Mouse (Mus musculus): Measurements from ENCODE around the gene Med1. TPM values are rescaled to one million over a fixed set of nuclear protein-coding genes. Genes with fewer than 3 reads are reported as not detected.
"Not testable (repeated sequence)": the region's sequence is repeated elsewhere in the genome, so short reads cannot be mapped to it uniquely, and the experiment has no call there.

The Med1 gene
- polyA plus RNA-seq, 1 experiment from 2014 or later = 53.0 TPM

DNA sequence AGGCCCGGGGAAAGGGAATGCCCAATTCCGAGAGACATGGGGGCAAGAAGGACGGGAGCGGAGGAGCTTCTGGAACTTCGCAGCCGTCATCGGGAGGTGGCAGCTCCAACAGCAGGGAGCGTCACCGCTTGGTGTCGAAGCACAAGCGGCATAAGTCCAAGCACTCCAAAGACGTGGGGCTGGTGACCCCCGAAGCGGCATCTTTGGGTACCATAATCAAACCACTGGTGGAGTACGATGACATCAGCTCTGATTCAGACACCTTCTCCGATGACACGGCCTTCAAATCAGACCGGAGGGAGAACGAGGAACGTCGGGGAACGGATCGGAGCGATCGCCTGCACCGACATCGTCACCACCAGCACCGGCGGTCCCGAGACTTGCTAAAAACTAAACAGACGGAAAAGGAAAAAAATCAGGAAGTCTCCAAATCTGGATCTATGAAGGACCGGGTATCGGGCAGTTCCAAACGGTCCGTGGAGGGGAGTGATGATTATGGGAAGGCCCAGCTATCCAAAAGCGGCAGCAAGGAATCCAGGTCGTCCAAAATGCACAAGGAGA, 10.3 kb upstream of the Med1 start:
- no peaks in the 10 kb centered on the region for H3K36me3 ChIP-seq (ENCODE audit: control insufficient read depth, insufficient read depth, low read length)
- no peaks in the 10 kb centered on the region for H3K9me3 ChIP-seq (replicated peaks; ENCODE audit: control insufficient read depth, low read length, poor library complexity, severe bottlenecking)
- peak overlapping the region; percentile 97 for H3K4me3 ChIP-seq (ENCODE audit: low read depth, low read length)
- peak overlapping the region; percentile 99 for H3K27ac ChIP-seq (ENCODE audit: low read length)
- under 1% methylated on average over 37 of the region's 37 CpGs for WGBS
- peak; percentile 55 for ATAC-seq
- H3K4me1 ChIP-seq (ENCODE audit: control insufficient read depth, insufficient read depth, low read length) = peaks cover 28% of the 10 kb centered on the region
- H3K4me2 ChIP-seq (ENCODE audit: low read length) = peak overlapping the region; percentile 84
- no peaks in the 10 kb centered on the region for H3K27me3 ChIP-seq (ENCODE audit: control insufficient read depth, insufficient read depth, low read depth, low read length)
- H3K9ac ChIP-seq (ENCODE audit: low read depth, low read length) = peak overlapping the region; percentile 99

DNA sequence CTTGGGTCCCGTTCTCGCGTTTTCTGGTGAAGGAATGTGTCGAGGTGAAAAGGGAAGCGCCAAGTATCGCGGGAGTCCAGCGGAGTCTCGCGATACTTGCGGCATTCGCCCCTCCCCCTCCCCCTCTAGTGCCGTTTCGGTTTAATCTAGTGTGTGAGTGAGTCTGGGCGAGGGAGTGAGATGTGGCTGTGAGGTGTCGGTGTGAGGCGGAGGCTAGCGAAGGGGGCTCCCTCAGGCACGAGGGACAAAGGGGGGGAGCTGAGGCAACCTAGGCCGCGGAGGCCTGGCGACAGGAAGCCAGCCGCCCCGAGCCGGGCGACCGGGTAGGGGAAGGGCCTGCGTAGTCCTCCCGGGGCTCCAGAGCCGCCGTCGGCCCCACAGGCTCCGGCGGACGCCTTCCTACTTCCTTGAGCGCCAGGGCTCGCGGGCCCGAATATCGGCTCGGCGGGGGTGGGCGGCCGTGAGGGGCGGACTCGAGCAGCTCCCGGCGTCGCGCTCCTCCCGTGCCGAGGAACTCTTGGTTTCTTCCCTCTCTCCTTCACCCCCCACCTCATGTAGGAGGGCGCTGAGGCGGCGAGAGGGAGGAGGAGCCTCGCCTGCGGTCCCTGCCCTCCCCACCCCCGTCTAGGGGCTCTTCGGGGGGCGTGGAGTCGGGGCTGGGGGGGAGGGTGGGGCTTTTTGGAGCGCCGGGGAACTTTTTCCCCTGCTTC, 9.7 kb upstream of the Med1 start, which contains the start of gene Cdk12:
Gene Cdk12 (plus strand): TSS at position 419 of the 710 bp plus-strand sequence.
- Histone ChIP-seq H3K36me3 (ENCODE audit: control insufficient read depth, insufficient read depth, low read length) (no peaks in the 10 kb centered on the region), H3K27me3 (ENCODE audit: control insufficient read depth, insufficient read depth, low read depth, low read length) (no peaks in the 10 kb centered on the region), H3K4me2 (ENCODE audit: low read length) (peak within 1 kb of the TSS; percentile 84), H3K9me3 (replicated peaks; ENCODE audit: control insufficient read depth, low read length, poor library complexity, severe bottlenecking) (no peaks in the 10 kb centered on the region), H3K4me3 (ENCODE audit: low read depth, low read length) (peak within 1 kb of the TSS; percentile 97), H3K4me1 (ENCODE audit: control insufficient read depth, insufficient read depth, low read length) (peaks cover 22% of the 10 kb centered on the region), H3K9ac (ENCODE audit: low read depth, low read length) (peak within 1 kb of the TSS; percentile 99), H3K27ac (ENCODE audit: low read length) (peak within 1 kb of the TSS; percentile 99)
- ATAC-seq = peak; percentile 95
- 0% methylated on average over 42 of the region's 63 CpGs for WGBS

DNA sequence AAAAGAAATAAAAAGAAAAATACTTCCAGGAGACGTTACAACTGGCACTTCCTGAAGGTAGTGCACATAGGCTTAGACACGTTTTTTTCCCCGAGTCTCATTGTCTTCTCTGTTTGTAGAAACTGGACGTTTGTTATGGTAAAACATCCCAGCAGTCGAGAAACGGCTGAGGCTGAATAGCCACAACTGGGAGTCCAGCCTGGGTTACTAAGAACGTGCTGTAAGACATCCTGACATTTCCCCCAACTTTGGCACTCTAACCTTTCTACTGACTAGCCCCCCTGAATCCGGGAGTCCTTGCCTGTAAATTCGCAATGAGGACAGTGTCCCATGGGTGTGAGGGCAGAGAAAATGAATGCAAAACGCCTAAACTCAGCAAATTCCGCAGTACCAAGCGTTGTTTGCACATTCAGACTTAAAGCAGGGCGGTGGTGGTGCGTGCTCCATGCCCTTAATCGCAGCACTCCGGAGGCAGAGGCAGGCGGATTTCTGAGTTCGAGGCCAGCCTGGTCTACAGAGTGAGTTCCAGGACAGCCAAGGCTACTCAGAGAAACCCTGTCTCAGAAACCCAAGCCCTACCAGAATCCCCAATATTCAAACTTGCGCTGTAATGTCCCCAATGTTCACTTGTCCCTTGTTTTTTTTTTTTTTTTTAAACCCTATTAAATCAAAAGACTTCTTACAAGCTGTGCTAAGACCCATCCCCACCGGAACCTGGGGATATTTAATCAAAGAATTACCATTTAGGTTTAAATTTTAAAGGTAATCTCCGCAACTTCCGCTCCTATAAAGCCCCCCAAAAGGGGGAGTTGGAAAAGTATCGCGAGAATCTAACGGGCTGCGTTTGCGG, 8.9 kb upstream of the Med1 start:
- H3K27me3 ChIP-seq (ENCODE audit: control insufficient read depth, insufficient read depth, low read depth, low read length) = no peaks in the 10 kb centered on the region
- WGBS = under 1% methylated on average over 27 of the region's 27 CpGs
- peak; percentile 10; the same call in 1 of the 2 replicates for ATAC-seq

DNA sequence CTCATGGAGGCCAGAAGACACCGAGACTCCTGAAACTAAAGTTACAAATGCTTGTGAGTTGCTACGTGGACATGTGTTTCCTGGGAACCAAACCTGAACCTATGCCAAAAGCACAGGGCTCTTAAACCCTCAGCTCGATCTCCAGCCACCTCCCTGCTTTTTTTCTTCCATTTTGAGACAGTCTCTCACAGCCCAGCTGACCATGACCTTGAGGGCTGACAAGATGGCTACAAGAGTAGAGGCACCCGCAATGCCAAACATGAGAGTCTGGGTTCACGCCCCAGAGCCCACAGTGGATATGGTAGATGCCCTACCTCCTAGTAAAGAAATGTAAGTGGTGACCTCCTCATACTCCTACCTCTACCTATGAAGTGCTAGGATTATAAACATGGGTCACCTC, 2.3 kb downstream of the Med1 start:
- H3K27ac ChIP-seq (ENCODE audit: low read length) = no peak overlapping the region
- 88% methylated on average over 5 of the region's 5 CpGs for WGBS
- H3K9me3 ChIP-seq (replicated peaks; ENCODE audit: control insufficient read depth, low read length, poor library complexity, severe bottlenecking) = no peaks in the 10 kb centered on the region
- H3K4me1 ChIP-seq (ENCODE audit: control insufficient read depth, insufficient read depth, low read length) = peaks cover 15% of the 10 kb centered on the region
- H3K4me3 ChIP-seq (ENCODE audit: low read depth, low read length) = no peak overlapping the region
- no peak for ATAC-seq
- H3K36me3 ChIP-seq (ENCODE audit: control insufficient read depth, insufficient read depth, low read length) = peaks cover 10% of the 10 kb centered on the region; the same call in 1 of the 2 replicates
- H3K4me2 ChIP-seq (ENCODE audit: low read length) = no peak overlapping the region
- H3K27me3 ChIP-seq (ENCODE audit: control insufficient read depth, insufficient read depth, low read depth, low read length) = no peaks in the 10 kb centered on the region
- no peak overlapping the region for H3K9ac ChIP-seq (ENCODE audit: low read depth, low read length)

More for the DNA sequence above, 8.9 kb upstream of the Med1 start:
- H3K4me2 ChIP-seq (ENCODE audit: low read length) = peak overlapping the region; percentile 82
- H3K27ac ChIP-seq (ENCODE audit: low read length) = peak overlapping the region; percentile 77
- no peaks in the 10 kb centered on the region for H3K36me3 ChIP-seq (ENCODE audit: control insufficient read depth, insufficient read depth, low read length)
- H3K4me1 ChIP-seq (ENCODE audit: control insufficient read depth, insufficient read depth, low read length) = peaks cover 18% of the 10 kb centered on the region
- peak overlapping the region; percentile 75 for H3K9ac ChIP-seq (ENCODE audit: low read depth, low read length)
- H3K4me3 ChIP-seq (ENCODE audit: low read depth, low read length) = peak overlapping the region; percentile 97
- H3K9me3 ChIP-seq (replicated peaks; ENCODE audit: control insufficient read depth, low read length, poor library complexity, severe bottlenecking) = no peaks in the 10 kb centered on the region

DNA sequence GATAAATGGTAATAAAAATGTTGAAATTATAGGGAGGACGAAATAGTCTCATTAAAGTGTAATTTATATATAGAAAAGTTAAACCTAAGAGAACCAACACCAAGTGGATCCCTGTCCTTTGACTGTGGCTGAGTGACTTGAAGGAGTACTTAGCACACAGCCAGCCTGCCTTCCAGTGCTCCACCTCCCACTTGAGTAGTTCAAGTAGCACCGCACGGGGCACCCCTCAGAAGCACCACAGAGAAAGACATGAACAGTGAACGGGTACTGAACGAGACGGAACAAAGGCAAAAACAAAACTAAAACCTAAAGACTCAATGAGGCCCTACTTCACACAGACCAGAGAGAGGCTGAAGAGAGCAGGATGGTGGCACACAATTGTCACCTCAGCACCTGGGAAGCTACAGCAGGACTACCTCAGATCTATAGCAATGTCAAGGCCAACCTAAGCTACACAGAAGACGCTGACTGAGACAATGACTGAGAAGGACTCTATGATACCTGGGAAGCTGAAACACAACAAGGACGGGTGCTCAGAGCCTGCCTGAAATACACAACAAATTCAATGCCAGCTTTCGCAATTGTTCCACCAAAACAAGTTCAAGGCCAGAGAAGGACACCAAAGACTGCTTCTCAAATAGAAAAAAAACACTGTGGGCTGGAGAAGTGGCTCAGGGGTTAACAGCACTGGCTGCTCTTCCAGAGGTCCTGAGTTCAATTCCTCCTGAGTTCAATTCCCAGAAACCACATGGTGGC, 5.3 kb downstream of the Med1 start:
- H3K9ac ChIP-seq (ENCODE audit: low read depth, low read length) = no peak overlapping the region
- no peak overlapping the region for H3K4me2 ChIP-seq (ENCODE audit: low read length)
- H3K27me3 ChIP-seq (ENCODE audit: control insufficient read depth, insufficient read depth, low read depth, low read length) = no peaks in the 10 kb centered on the region
- H3K4me1 ChIP-seq (ENCODE audit: control insufficient read depth, insufficient read depth, low read length) = peaks cover 12% of the 10 kb centered on the region
- no peak overlapping the region for H3K27ac ChIP-seq (ENCODE audit: low read length)
- peaks cover 23% of the 10 kb centered on the region for H3K36me3 ChIP-seq (ENCODE audit: control insufficient read depth, insufficient read depth, low read length)
- WGBS = 92% methylated on average over 9 of the region's 9 CpGs
- no peak for ATAC-seq
- H3K4me3 ChIP-seq (ENCODE audit: low read depth, low read length) = no peak overlapping the region
- H3K9me3 ChIP-seq (replicated peaks; ENCODE audit: control insufficient read depth, low read length, poor library complexity, severe bottlenecking) = no peaks in the 10 kb centered on the region

DNA sequence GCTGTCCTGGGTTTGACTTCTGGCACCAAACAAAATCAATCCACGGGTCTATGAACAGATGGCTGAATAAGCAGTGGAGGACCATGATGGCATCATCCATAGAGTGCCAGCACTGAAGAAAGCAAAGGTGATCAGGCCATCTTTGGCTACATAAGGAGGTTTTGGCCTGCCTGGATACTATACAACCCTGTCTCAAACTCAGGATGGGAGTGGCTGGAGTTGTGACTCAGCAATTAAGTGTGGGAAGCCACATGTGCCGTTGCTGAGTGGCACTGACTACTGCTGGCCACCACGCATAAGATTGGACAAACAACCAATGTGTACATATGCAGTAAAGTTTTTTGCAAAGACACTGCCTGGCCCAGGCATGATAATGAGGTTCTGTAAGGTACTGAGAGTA, 10.9 kb downstream of the Med1 start:
- H3K4me3 ChIP-seq (ENCODE audit: low read depth, low read length); H3K4me1 ChIP-seq (ENCODE audit: control insufficient read depth, insufficient read depth, low read length); H3K27me3 ChIP-seq (ENCODE audit: control insufficient read depth, insufficient read depth, low read depth, low read length); H3K9ac ChIP-seq (ENCODE audit: low read depth, low read length); H3K9me3 ChIP-seq (replicated peaks; ENCODE audit: control insufficient read depth, low read length, poor library complexity, severe bottlenecking); ATAC-seq; H3K27ac ChIP-seq (ENCODE audit: low read length); H3K4me2 ChIP-seq (ENCODE audit: low read length): not testable (repeated sequence)
- WGBS = 98% methylated on average over 3 of the region's 3 CpGs
- H3K36me3 ChIP-seq (ENCODE audit: control insufficient read depth, insufficient read depth, low read length) = peaks cover 32% of the 10 kb centered on the region

DNA sequence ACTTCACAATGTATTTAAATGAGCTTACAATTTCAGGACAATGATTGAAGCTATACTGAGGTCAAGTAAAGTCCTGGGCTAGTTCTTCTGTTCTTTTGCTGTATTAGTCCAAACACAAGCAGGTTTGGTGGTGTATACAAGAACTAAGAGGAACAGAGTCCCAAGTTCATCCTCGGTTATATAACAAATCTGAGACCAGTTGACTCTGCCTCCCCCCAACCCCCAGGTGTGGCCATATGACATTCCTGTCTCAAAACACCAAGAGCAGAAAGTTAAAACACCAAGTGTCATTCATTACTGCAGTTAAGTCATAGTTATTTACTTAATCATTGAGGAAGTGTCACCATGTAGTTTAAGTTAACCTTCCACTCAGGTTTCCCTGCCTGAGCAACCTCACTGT, 24.7 kb downstream of the Med1 start:
- no peak overlapping the region for H3K4me3 ChIP-seq (ENCODE audit: low read depth, low read length)
- WGBS = 84% methylated on average over 1 of the region's 1 CpGs
- no peaks in the 10 kb centered on the region for H3K9me3 ChIP-seq (replicated peaks; ENCODE audit: control insufficient read depth, low read length, poor library complexity, severe bottlenecking)
- H3K4me1 ChIP-seq (ENCODE audit: control insufficient read depth, insufficient read depth, low read length) = no peaks in the 10 kb centered on the region
- no peaks in the 10 kb centered on the region for H3K27me3 ChIP-seq (ENCODE audit: control insufficient read depth, insufficient read depth, low read depth, low read length)
- peaks cover 33% of the 10 kb centered on the region for H3K36me3 ChIP-seq (ENCODE audit: control insufficient read depth, insufficient read depth, low read length)
- ATAC-seq = no peak
- no peak overlapping the region for H3K27ac ChIP-seq (ENCODE audit: low read length)
- no peak overlapping the region for H3K9ac ChIP-seq (ENCODE audit: low read depth, low read length)
- H3K4me2 ChIP-seq (ENCODE audit: low read length) = no peak overlapping the region

DNA sequence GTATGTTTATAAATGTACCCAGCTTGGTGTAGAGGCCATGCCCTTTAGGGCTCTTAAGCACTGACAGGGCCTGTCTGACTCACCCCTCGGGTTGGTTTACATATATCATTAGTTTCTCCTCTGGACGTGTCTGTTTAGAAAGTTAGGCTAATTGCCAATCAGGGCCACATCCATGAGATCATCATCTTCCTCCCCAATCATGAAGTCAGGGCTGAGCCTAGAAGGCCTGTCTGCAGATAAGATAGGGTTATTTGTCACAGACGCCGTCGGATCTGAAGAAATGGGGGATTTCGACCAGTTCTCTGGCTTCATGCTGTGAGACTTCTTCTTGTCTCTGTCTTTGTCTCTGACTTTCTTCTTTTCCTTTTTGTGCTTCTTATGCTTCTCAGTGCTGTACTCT, 38.0 kb downstream of the Med1 start:
- 86% methylated on average over 6 of the region's 6 CpGs for WGBS
- Histone ChIP-seq H3K4me2 (ENCODE audit: low read length) (no peak overlapping the region), H3K9ac (ENCODE audit: low read depth, low read length) (no peak overlapping the region), H3K4me3 (ENCODE audit: low read depth, low read length) (no peak overlapping the region), H3K9me3 (replicated peaks; ENCODE audit: control insufficient read depth, low read length, poor library complexity, severe bottlenecking) (no peaks in the 10 kb centered on the region), H3K27ac (ENCODE audit: low read length) (no peak overlapping the region), H3K36me3 (ENCODE audit: control insufficient read depth, insufficient read depth, low read length) (peaks cover 34% of the 10 kb centered on the region), H3K27me3 (ENCODE audit: control insufficient read depth, insufficient read depth, low read depth, low read length) (no peaks in the 10 kb centered on the region), H3K4me1 (ENCODE audit: control insufficient read depth, insufficient read depth, low read length) (no peaks in the 10 kb centered on the region)
- ATAC-seq = no peak
